Mouse (Mus musculus) ES-E14 (cell line): ENCODE results near the gene Dab2ip.

Experiments
- CHD2 ChIP-seq: IDR thresholded peaks from 2 replicates; pipeline ENCODE4 v1.6.1; 2014; ENCODE audit warnings: mild to moderate bottlenecking, low read depth, low read length, inconsistent platforms
- HCFC1 ChIP-seq: IDR thresholded peaks from 2 replicates; pipeline ENCODE4 v1.6.1; 2012; ENCODE audit warnings: low read length, inconsistent platforms, borderline replicate concordance; ENCODE audit not compliant: insufficient read depth
- ZC3H11A ChIP-seq: IDR thresholded peaks from 2 replicates; pipeline ENCODE4 v1.6.1; 2012; ENCODE audit warnings: low read depth, mild to moderate bottlenecking, inconsistent platforms, low read length, borderline replicate concordance
- ZNF384 ChIP-seq: IDR thresholded peaks from 2 replicates; pipeline ENCODE4 v1.6.1; 2012; ENCODE audit warnings: low read depth, low read length, inconsistent platforms

GRCm38 (mm10) chr2:35556918-35557486, 1.1 kb upstream of the Dab2ip start:
- TF ChIP-seq ZC3H11A, result no peak
- no peak for TF ChIP-seq HCFC1
- TF ChIP-seq ZNF384, result no peak
- no peak for TF ChIP-seq CHD2
